ENCODE assay signal across 18 mouse cellular contexts in genomic region chr1:140306339-140306738, GRCm38 (mm10).
A peak's percentile ranks its signal among the peaks of the same experiment; 100 is the strongest.
DNase-seq lines count a peak whose midpoint lies in the region; ATAC-seq lines count a peak whose summit lies in the region.
"Had no signal": no experiment of that assay in that cellular context is flagged by ENCODE, and none has a peak within 500 bp of the region (broad histone marks: within the 10 kb centered on the region; RNA-seq: fewer than 3 reads in every experiment).

No protein-coding gene starts in this region.

- peak; percentile 7 for DNase-seq in adrenal gland, adult 8-10 months
- DNase-seq in adrenal gland, postnatal 4 days (ENCODE audit: low spot score in 2 of 2) = no peak
- DNase-seq in heart, postnatal 10 days = peak; percentile 21 to 29
- DNase-seq in 3134 (ENCODE audit: extremely low read depth, insufficient read length, low spot score) (peak; percentile 65), NIH3T3 (ENCODE audit: low read depth) (peak; percentile 59)
- DNase-seq in ovary, postnatal 36 days (ENCODE audit: low spot score) = no peak
- DNase-seq: cerebellum, adult 9-11 months; kidney, postnatal 4 days; left cerebral cortex, postnatal 4 days had no signal

- H3K36me3 ChIP-seq in heart, embryonic 12.5 days = peaks cover 3% of the 10 kb centered on the region; the same call in 1 of the 2 replicates
- H3K36me3 ChIP-seq: forebrain, embryonic 15.5 days; intestine, embryonic 15.5 days; lung, embryonic 15.5 days had no signal

- H3K4me1 ChIP-seq in heart, embryonic 12.5 days (replicated peaks) = no peaks in the 10 kb centered on the region
- H3K4me1 ChIP-seq: forebrain, embryonic 15.5 days; intestine, embryonic 15.5 days; lung, embryonic 15.5 days; megakaryocyte, embryonic 14.5 days had no signal

- intact Hi-C loops in heart, postnatal 10 days (cut with DNase I) = no loop called here

- no peak for ATAC-seq in heart, embryonic 12.5 days (ENCODE audit: insufficient number of reproducible peaks, low FRiP score)
- no peak for ATAC-seq in frontal cortex, adult (ENCODE audit: low TSS enrichment)
- ATAC-seq: forebrain, embryonic 15.5 days; intestine, embryonic 15.5 days; midbrain, embryonic 16.5 days had no signal

- no peaks in the 10 kb centered on the region for H3K27me3 ChIP-seq in heart, embryonic 12.5 days (replicated peaks)
- H3K27me3 ChIP-seq: forebrain, embryonic 15.5 days; intestine, embryonic 15.5 days; lung, embryonic 15.5 days; megakaryocyte, embryonic 14.5 days had no signal

- no peak overlapping the region for H3K4me3 ChIP-seq in heart, embryonic 12.5 days
- H3K4me3 ChIP-seq: erythroblast, embryonic 14.5 days; forebrain, embryonic 15.5 days; intestine, embryonic 15.5 days; lung, embryonic 15.5 days; megakaryocyte, embryonic 14.5 days had no signal

- no peak overlapping the region for H3K4me2 ChIP-seq in heart, embryonic 12.5 days
- H3K4me2 ChIP-seq: forebrain, embryonic 15.5 days; hindbrain, embryonic 14.5 days; intestine, embryonic 15.5 days; lung, embryonic 15.5 days had no signal

- WGBS in heart, embryonic 12.5 days = 61% methylated on average over 2 of the region's 2 CpGs

- H3K27ac ChIP-seq in heart, embryonic 12.5 days (ENCODE audit: poor library complexity, severe bottlenecking) = no peak overlapping the region
- H3K27ac ChIP-seq: forebrain, embryonic 15.5 days; hindbrain, embryonic 14.5 days; intestine, embryonic 15.5 days; lung, embryonic 15.5 days had no signal

- H3K9ac ChIP-seq in heart, embryonic 12.5 days = no peak overlapping the region
- H3K9ac ChIP-seq: forebrain, embryonic 15.5 days; hindbrain, embryonic 14.5 days; intestine, embryonic 15.5 days; lung, embryonic 15.5 days had no signal

- H3K9me3 ChIP-seq in heart, embryonic 12.5 days (replicated peaks) = peaks cover 17% of the 10 kb centered on the region
- H3K9me3 ChIP-seq: forebrain, embryonic 15.5 days; intestine, embryonic 15.5 days; lung, embryonic 15.5 days had no signal

Comparison
In these comparisons a context has a peak if more than half of its experiments do, and no peak if none do; other contexts are left out.
1. DNase-seq: peak in adrenal gland, adult 8-10 months (single experiment), heart, postnatal 10 days (2 of 2), 3134 (single experiment) and NIH3T3 (single experiment); none in adrenal gland, postnatal 4 days (0 of 2) and ovary, postnatal 36 days (single experiment).